Mouse (Mus musculus) CD4-positive helper T cell, adult 2 months (primary cell): ENCODE measurements around the gene R3hdm2.

ENCODE experiments used
- DNase-seq: peaks from one replicate; pipeline ENCODE4 v3.0.0-alpha.2; 2012; ENCODE audit warnings: low read depth, missing footprints, low spot score

R3hdm2 gene

DNA sequence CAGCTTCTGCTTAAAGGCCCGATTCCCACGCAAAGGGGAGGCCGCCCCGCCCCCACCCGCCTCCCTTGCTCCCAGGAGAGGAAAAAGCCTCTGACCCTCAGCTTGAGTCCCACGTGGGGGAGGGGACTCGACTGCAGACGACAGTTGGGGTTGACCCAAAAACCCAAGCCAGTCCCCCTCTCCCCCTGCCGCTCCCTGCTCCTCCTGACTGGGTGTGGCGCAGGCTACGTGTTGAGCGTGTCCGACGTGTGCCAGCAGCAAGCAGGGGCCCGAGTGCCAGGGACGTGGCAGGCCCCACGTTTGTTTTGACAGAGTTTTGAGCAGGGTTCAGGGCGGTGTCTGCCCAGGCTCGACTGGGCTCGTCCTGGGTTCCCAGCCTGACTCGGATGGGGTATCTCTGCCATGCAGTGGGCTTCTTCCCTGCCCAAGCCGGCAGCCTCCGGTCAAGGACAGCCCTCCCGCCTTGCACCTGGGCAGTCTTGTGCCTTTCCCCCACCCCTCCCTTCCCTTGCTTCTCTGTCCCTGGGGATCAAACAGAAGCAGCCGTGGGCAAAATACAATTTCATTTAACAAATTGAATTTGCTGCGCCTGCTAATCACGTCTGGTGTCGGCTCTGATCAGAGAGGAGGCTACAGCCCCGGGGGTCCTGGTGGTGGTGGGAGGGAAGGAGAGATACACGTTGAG, 136.6 kb downstream of the R3hdm2 start:
- DNase-seq: no peak

DNA sequence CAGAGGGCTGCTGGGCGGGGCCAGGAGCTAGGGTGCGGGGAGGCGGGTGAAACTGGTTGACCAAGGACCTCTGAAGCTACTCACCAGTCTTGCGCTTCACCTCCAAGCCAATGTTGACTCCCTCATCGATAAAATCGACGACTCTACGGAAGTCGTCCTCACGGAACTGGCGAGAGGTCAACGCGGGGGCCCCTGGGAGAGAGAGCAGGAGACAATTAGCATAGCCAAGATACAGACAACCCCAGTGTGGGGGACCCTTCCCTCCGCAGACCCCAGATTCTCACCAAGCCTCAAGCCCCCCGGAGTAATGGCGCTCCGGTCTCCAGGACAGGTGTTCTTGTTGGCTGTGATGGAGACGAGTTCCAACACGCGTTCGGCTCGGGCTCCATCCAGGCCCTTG, 137.8 kb downstream of the R3hdm2 start:
- DNase-seq: no peak

- DNase-seq: no peak
Measured at GRCm38 (mm10) chr10:127519041-127519701, 139.0 kb downstream of the R3hdm2 start.

- no peak for DNase-seq
Measured at GRCm38 (mm10) chr10:127519903-127520713, 140.0 kb downstream of the R3hdm2 start.

GRCm38 (mm10) chr10:127520714-127521357, 140.7 kb downstream of the R3hdm2 start:
- DNase-seq: peak; percentile 1

- peak; percentile 53 for DNase-seq
Measured at GRCm38 (mm10) chr10:127521611-127522080, 141.5 kb downstream of the R3hdm2 start.

GRCm38 (mm10) chr10:127522088-127522581, 142.0 kb downstream of the R3hdm2 start, which contains the start of gene Shmt2:
Shmt2 (minus strand) TSS chr10:127522444.
- DNase-seq: peak; percentile 86

- no peak for DNase-seq
Measured at GRCm38 (mm10) chr10:127524646-127525255, 144.6 kb downstream of the R3hdm2 start.

- peak; percentile 75 for DNase-seq
Measured at GRCm38 (mm10) chr10:127526048-127526447, 145.9 kb downstream of the R3hdm2 start.

GRCm38 (mm10) chr10:127526681-127527080, 146.6 kb downstream of the R3hdm2 start:
- DNase-seq: no peak

DNA sequence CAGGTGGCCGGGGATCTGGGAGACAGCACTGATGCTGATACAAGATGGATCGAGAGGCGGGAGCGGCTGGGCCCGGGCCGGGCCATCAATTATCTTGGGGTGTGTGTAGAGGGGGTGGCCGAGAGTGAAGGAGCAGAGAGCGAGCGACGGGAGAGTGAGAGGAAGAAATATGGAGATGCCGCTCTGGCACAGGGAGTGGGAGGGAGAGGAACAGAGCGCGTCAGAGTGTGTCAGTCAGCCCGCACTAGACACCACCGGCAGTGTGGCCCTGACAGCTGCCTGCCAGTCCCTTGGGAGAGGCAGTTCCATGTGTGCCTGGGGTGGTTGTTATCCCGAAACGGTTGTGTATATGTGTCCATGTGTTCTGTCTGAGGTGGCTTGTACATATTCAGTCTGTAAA, 147.4 kb downstream of the R3hdm2 start:
- DNase-seq: no peak

DNA sequence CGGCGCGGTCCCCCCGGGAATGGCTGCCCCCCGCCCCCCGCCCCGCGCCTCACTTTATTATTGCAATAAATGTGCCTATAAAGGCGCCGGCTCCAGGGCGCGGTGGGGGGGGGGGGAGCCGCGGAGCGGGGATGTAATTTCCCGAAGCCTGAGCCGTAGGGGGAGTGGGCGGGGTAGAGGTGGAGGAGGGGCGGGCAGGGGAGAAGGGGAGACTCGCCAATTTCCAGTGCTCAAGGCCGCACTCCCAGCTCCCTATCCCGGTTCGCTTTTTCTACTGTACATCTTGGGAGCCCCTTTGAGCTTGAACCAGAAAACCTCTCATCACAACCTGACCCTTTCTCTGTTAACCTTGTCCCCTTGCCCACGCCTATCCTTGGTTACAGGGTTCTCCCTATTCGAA, 150.8 kb downstream of the R3hdm2 start:
- DNase-seq: no peak

DNA sequence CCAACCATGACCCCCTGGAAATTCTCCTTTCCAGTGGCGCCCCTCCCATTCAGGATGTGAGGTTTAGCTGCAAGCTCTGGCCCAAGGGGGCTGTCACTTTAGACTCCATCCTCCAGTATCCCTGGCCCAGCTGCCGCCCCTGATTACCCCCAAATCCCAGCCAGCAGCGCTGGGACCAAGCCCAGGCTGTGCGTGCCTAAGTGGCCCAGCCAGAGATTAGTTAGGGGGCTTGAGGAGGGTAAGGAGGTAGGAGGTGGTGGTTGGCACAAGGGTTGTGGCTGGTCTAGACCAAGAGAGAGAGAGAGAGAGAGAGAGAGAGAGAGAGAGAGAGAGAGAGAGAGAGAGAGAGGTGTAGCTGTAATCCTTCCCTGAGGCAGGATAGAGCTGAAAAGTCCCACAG, 151.4 kb downstream of the R3hdm2 start:
- DNase-seq: no peak

GRCm38 (mm10) chr10:127534036-127534928, 154.2 kb downstream of the R3hdm2 start, which contains the start of gene Nxph4:
Nxph4 (minus strand) TSS chr10:127534559.
- DNase-seq: peak; percentile 41

DNA sequence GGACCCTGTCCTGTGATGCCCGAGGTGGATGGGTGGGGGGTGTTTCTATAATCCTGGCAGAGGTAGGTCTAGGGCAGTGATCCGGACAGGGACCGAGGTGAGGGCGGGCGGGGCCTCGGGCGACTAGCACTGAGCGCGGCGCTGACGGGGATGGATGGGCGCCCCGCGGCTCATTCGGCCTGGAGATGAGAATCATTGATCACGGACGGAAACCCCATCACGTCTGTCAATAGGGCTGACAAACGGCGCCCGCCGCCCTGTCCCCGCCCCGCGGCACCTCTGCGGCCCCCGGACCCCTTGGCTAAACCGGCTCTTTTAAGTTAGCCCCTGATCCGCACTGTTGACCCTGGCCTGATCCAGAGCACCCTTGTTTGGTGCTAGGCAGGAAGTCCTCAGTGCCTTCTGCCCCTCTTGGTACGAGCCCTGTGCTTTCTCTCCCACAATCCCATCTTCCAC, 154.8 kb downstream of the R3hdm2 start:
- DNase-seq: no peak

- DNase-seq: peak; percentile 70
Measured at GRCm38 (mm10) chr10:127536586-127537314, 156.6 kb downstream of the R3hdm2 start.

DNA sequence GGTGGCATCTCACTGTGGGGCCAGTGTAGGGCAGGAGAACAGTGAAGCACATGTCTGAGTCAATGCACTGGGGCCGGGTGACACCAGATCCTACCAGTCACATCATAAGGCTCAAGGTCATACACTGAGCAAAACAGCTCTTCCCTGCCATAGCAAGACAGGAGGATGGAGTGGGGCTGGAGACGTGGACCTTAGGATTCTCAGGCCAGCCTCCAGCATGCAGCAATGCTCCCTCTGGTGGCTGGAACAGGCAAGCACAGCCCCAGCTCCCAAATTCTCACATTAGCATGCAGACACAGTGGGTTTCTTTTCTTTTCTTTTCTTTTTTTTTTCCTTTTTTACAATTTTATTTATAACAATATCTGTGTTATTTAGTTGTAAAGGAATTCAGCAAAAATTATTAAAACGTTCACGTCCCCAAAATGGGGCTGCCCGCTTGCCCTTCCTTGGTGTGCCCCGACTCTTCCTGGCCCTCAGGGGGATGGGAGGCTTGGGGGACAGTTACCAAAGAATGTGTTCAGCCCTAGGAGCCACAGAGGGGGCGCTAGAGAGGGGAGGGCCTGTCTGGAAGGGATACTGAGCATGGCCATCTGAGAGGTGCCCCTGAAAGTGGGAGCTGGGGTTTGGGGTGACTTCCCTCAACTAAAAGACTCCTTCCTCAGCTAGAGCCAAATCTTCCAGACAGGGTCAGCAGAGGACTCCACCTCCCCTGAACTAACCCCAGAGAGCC, 157.9 kb downstream of the R3hdm2 start:
- peak; percentile 62 for DNase-seq

GRCm38 (mm10) chr10:127541510-127541909, 161.4 kb downstream of the R3hdm2 start:
- DNase-seq: no peak
